Mouse (Mus musculus) E14TG2a.4 (cell line): ENCODE data around the gene Ccdc57.
A peak's percentile ranks its signal among the peaks of the same experiment; 100 is the strongest.

Experiments used
- H3K27me3 ChIP-seq: 2 replicates; pipeline ENCODE4 v1.6.1; 2014; ENCODE audit warnings: low read length, control low read depth; ENCODE audit not compliant: insufficient read depth
- H3K36me3 ChIP-seq: 2 replicates; pipeline ENCODE4 v1.6.1; 2014; ENCODE audit warnings: low read length, control low read depth; ENCODE audit not compliant: insufficient read depth
- H3K4me1 ChIP-seq: replicated peaks from 2 replicates; pipeline ENCODE4 v1.6.1; 2014; ENCODE audit warnings: low read depth, low read length, control low read depth
- H3K4me3 ChIP-seq: replicated peaks from 2 replicates; pipeline ENCODE4 v1.5.1; 2014; ENCODE audit warnings: mild to moderate bottlenecking, low read length
- H3K9me3 ChIP-seq: 2 replicates; pipeline ENCODE4 v1.6.1; 2014; ENCODE audit warnings: low read length, control low read depth
- CTCF ChIP-seq: conservative IDR thresholded peaks from 2 replicates; pipeline ENCODE4 v1.5.1; 2014; ENCODE audit warnings: low read length
- NANOG ChIP-seq: IDR thresholded peaks from 2 replicates; pipeline ENCODE4 v1.6.1; 2014; ENCODE audit warnings: borderline replicate concordance, low read length, mixed read lengths
- POU5F1 ChIP-seq: IDR thresholded peaks from 2 replicates; pipeline ENCODE4 v1.6.1; 2014; ENCODE audit warnings: low read length, borderline replicate concordance

The Ccdc57 gene

GRCm38 (mm10) chr11:120902487-120903142 lies 30.1 kb downstream of the Ccdc57 start:
- Histone ChIP-seq H3K36me3 (peaks cover 2% of the 10 kb centered on the region), H3K4me1 (peaks cover 28% of the 10 kb centered on the region), H3K27me3 (no peaks in the 10 kb centered on the region), H3K9me3 (peaks cover 4% of the 10 kb centered on the region), H3K4me3 (peak overlapping the region; percentile 68)
- TF ChIP-seq POU5F1 = no peak
- TF ChIP-seq CTCF = no peak
- TF ChIP-seq NANOG = no peak

GRCm38 (mm10) chr11:120901729-120902486 lies 30.8 kb downstream of the Ccdc57 start:
- no peaks in the 10 kb centered on the region for H3K27me3 ChIP-seq
- H3K9me3 ChIP-seq = no peaks in the 10 kb centered on the region
- H3K4me3 ChIP-seq = peak overlapping the region; percentile 68
- TF ChIP-seq CTCF = no peak
- TF ChIP-seq POU5F1 = no peak
- no peak for TF ChIP-seq NANOG
- peaks cover 28% of the 10 kb centered on the region for H3K4me1 ChIP-seq
- peaks cover 5% of the 10 kb centered on the region for H3K36me3 ChIP-seq

- Histone ChIP-seq H3K9me3 (no peaks in the 10 kb centered on the region), H3K4me1 (peaks cover 28% of the 10 kb centered on the region), H3K27me3 (no peaks in the 10 kb centered on the region), H3K36me3 (peaks cover 6% of the 10 kb centered on the region), H3K4me3 (no peak overlapping the region)
- TF ChIP-seq POU5F1 = no peak
- TF ChIP-seq NANOG = no peak
- no peak for TF ChIP-seq CTCF
Measured at GRCm38 (mm10) chr11:120900276-120901244, 32.1 kb downstream of the Ccdc57 start.

- Histone ChIP-seq H3K36me3 (peaks cover 30% of the 10 kb centered on the region), H3K9me3 (no peaks in the 10 kb centered on the region), H3K27me3 (no peaks in the 10 kb centered on the region), H3K4me1 (peaks cover 19% of the 10 kb centered on the region), H3K4me3 (no peak overlapping the region)
- TF ChIP-seq POU5F1 (no peak), NANOG (no peak), CTCF (no peak)
Measured at GRCm38 (mm10) chr11:120898114-120898548, 34.5 kb downstream of the Ccdc57 start.

GRCm38 (mm10) chr11:120895441-120895840 lies 37.2 kb downstream of the Ccdc57 start:
- Histone ChIP-seq H3K36me3 (peaks cover 34% of the 10 kb centered on the region), H3K27me3 (no peaks in the 10 kb centered on the region), H3K9me3 (no peaks in the 10 kb centered on the region), H3K4me1 (no peaks in the 10 kb centered on the region), H3K4me3 (no peak overlapping the region)
- no peak for TF ChIP-seq NANOG
- TF ChIP-seq POU5F1 = no peak
- TF ChIP-seq CTCF = no peak

GRCm38 (mm10) chr11:120894397-120894796 lies 38.3 kb downstream of the Ccdc57 start:
- Histone ChIP-seq H3K4me3 (no peak overlapping the region), H3K4me1 (no peaks in the 10 kb centered on the region), H3K36me3 (peaks cover 34% of the 10 kb centered on the region), H3K27me3 (no peaks in the 10 kb centered on the region), H3K9me3 (no peaks in the 10 kb centered on the region)
- TF ChIP-seq POU5F1 (no peak), CTCF (no peak), NANOG (no peak)

GRCm38 (mm10) chr11:120889216-120889615 lies 43.5 kb downstream of the Ccdc57 start:
- Histone ChIP-seq H3K36me3 (peaks cover 17% of the 10 kb centered on the region), H3K4me3 (no peak overlapping the region), H3K4me1 (no peaks in the 10 kb centered on the region), H3K27me3 (no peaks in the 10 kb centered on the region), H3K9me3 (peaks cover 6% of the 10 kb centered on the region)
- TF ChIP-seq CTCF (no peak), POU5F1 (no peak), NANOG (no peak)

- H3K9me3 ChIP-seq = peaks cover 6% of the 10 kb centered on the region
- TF ChIP-seq NANOG (no peak), CTCF (no peak), POU5F1 (no peak)
- H3K36me3 ChIP-seq = peaks cover 12% of the 10 kb centered on the region
- no peak overlapping the region for H3K4me3 ChIP-seq
- H3K4me1 ChIP-seq = no peaks in the 10 kb centered on the region
- no peaks in the 10 kb centered on the region for H3K27me3 ChIP-seq
Measured at GRCm38 (mm10) chr11:120888718-120889117, 44.0 kb downstream of the Ccdc57 start.
